Mouse (Mus musculus) midbrain, embryonic 16.5 days (tissue): Measurements from ENCODE around the gene Spata5. TPM values are rescaled to one million over a fixed set of nuclear protein-coding genes. Genes with fewer than 3 reads are reported as not detected.

Experiments
- ATAC-seq: fragments of 200-750 bp; cut with Nextera tagmentation; 2 replicates; pipeline ENCODE4 v1.8.0; 2017; ENCODE audit warnings: moderate TSS enrichment
- H3K27ac ChIP-seq: fragments of 300-500 bp; sonication (generic); 2 replicates; pipeline ENCODE4 v1.5.1; 2014; ENCODE audit warnings: mild to moderate bottlenecking, low read length, mixed read lengths
- H3K27me3 ChIP-seq: fragments of 300-500 bp; sonication (generic); 2 replicates; pipeline ENCODE4 v1.6.1; 2014; ENCODE audit warnings: low read depth, low read length, mixed read lengths; ENCODE audit not compliant: control insufficient read depth, insufficient read depth
- H3K36me3 ChIP-seq: fragments of 300-500 bp; sonication (generic); 2 replicates; pipeline ENCODE4 v1.6.1; 2014; ENCODE audit warnings: mild to moderate bottlenecking, low read length, moderate library complexity, mixed read lengths; ENCODE audit not compliant: control insufficient read depth, insufficient read depth
- H3K4me1 ChIP-seq: fragments of 300-500 bp; sonication (generic); 2 replicates; pipeline ENCODE4 v1.6.1; 2014; ENCODE audit warnings: mild to moderate bottlenecking, low read length, mixed read lengths; ENCODE audit not compliant: control insufficient read depth, insufficient read depth
- H3K4me2 ChIP-seq: fragments of 300-500 bp; sonication (generic); 2 replicates; pipeline ENCODE4 v1.6.1; 2014; ENCODE audit warnings: mild to moderate bottlenecking, low read length, mixed read lengths
- H3K4me3 ChIP-seq: fragments of 300-500 bp; sonication (generic); 2 replicates; pipeline ENCODE4 v1.5.1; 2014; ENCODE audit warnings: low read depth, mild to moderate bottlenecking, low read length, moderate library complexity, mixed read lengths
- H3K9ac ChIP-seq: fragments of 300-500 bp; sonication (generic); 2 replicates; pipeline ENCODE4 v1.6.1; 2014; ENCODE audit warnings: low read depth, low read length, mixed read lengths
- H3K9me3 ChIP-seq: fragments of 300-500 bp; sonication (generic); replicated peaks from 2 replicates; pipeline ENCODE4 v1.6.1; 2014; ENCODE audit warnings: mild to moderate bottlenecking, low read length, mixed read lengths; ENCODE audit not compliant: control insufficient read depth, poor library complexity, severe bottlenecking
- WGBS: fragments of 180-500 bp; shearing (Covaris S2); extraction: QIAGEN DNeasy Blood & Tissue Kit; methylation state at CpG from one replicate; pipeline ENCODE4 v1.1.7; 2014; 5-methylcytosine and 5-hydroxymethylcytosine counted together
- polyA plus RNA-seq: library from polyadenylated mRNA; unstranded; fragments of >200 nt; fragmentation: Nextera tagmentation; extraction: Ambion mirVana; gene quantifications from 2 replicates; pipeline ENCODE4 v1.2.1, GENCODE M21; 2015

The Spata5 gene
- polyA plus RNA-seq, 1 experiment from 2014 or later, result 30.3 TPM

- Histone ChIP-seq H3K9me3 (no peaks in the 10 kb centered on the region), H3K27me3 (no peaks in the 10 kb centered on the region), H3K27ac (peak overlapping the region; percentile 45; the same call in 1 of the 2 replicates), H3K4me2 (no peak overlapping the region), H3K36me3 (no peaks in the 10 kb centered on the region), H3K4me1 (peaks cover 11% of the 10 kb centered on the region), H3K9ac (0 out of 2 replicates have a peak overlapping the region, but pooled peaks have one; percentile 16), H3K4me3 (no peak overlapping the region)
- WGBS, result 42% methylated on average over 13 of the region's 13 CpGs
- peak; percentile 85 for ATAC-seq
Observed at GRCm38 (mm10) chr3:37604976-37605875, 185.5 kb downstream of the Spata5 start.

DNA sequence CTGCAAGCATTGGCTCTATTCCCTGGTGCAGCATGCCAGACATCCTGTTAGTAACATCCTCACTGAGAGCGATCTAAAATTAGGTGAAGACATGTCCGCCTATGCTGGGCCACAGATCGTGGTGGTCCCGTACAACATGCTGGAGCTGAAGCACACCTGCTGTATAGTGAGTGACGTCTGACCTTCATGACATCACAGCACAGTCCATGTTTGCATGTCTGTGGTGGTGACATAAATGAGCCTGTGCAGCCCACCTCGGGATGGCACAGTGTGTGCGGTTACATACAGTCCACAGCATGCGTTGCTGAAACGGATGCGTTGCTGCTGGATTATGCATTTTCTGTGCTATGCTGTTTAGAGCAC, 186.2 kb downstream of the Spata5 start:
- Histone ChIP-seq H3K9me3 (no peaks in the 10 kb centered on the region), H3K27ac (0 out of 2 replicates have a peak overlapping the region, but pooled peaks have one; percentile 22), H3K9ac (no peak overlapping the region), H3K4me3 (no peak overlapping the region), H3K27me3 (no peaks in the 10 kb centered on the region), H3K4me1 (peaks cover 11% of the 10 kb centered on the region), H3K36me3 (no peaks in the 10 kb centered on the region), H3K4me2 (no peak overlapping the region)
- peak; percentile 44 for ATAC-seq
- WGBS, result 84% methylated on average over 10 of the region's 10 CpGs

DNA sequence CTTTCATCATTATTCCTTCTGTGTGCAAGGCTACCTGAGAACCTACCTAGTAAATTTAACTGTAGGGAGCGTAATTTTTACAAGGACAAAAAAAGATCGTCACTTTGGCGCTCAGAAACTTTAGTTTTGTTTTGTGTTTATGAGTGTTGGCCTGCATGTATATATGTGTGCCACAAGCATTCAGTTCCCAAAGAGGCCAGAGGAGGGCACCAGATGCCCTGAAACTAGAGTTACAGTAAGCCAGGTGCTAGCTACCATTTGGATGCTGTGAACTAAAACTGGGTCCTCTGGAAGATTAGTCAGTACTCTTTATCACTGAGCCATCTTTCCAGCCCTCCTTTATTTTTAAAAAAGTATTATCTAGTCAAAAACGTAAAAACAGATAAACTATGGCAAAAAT, 189.2 kb downstream of the Spata5 start:
- no peak overlapping the region for H3K27ac ChIP-seq
- no peaks in the 10 kb centered on the region for H3K36me3 ChIP-seq
- no peak overlapping the region for H3K4me2 ChIP-seq
- no peak for ATAC-seq
- no peak overlapping the region for H3K4me3 ChIP-seq
- H3K9ac ChIP-seq, result no peak overlapping the region
- no peaks in the 10 kb centered on the region for H3K27me3 ChIP-seq
- 92% methylated on average over 4 of the region's 4 CpGs for WGBS
- H3K9me3 ChIP-seq, result no peaks in the 10 kb centered on the region
- peaks cover 11% of the 10 kb centered on the region for H3K4me1 ChIP-seq

DNA sequence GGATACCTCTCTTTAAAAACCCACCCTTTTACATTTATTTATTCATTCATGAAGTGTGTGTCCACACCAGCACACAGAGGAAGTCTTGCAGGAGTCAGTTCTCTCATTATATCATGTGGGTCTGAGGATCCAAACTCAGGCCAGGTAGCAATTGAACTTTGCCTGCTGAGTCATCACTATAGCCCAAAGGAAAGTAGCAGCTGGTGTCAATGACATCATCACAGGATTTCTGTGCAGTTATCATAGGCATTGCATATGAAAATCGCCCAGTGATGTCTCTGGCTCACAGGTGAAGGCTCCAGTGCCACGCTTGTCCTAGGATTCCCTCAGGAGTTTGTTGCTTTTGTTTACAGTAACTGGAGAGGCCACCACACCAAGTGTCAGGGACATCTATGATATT, 191.0 kb downstream of the Spata5 start:
- Histone ChIP-seq H3K9ac (no peak overlapping the region), H3K27me3 (no peaks in the 10 kb centered on the region), H3K4me3 (no peak overlapping the region), H3K4me2 (no peak overlapping the region), H3K36me3 (no peaks in the 10 kb centered on the region), H3K27ac (no peak overlapping the region), H3K9me3 (no peaks in the 10 kb centered on the region), H3K4me1 (peaks cover under 1% of the 10 kb centered on the region; the same call in 1 of the 2 replicates)
- no peak for ATAC-seq
- WGBS, result 97% methylated on average over 2 of the region's 2 CpGs

DNA sequence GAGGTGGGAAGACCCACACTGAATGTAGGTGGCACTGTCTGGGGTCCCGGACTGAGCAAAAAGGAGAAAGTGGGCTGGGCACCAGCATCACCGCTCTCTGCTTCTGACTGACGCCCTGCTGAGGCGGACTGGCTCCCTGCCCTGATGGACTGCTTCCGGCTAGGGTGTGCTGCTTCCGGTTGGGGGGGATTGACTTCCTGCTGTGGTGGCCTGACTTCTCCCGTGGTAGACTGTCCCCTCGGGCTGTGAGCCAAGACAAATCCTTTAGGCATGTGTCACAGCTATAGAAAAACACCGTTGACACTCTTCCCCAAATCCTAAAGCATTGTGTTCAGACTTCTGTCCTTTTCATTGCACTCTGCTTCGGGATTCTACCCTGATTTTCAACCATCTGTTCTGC, 194.0 kb downstream of the Spata5 start:
- Histone ChIP-seq H3K9ac (no peak overlapping the region), H3K36me3 (no peaks in the 10 kb centered on the region), H3K4me2 (no peak overlapping the region), H3K4me3 (no peak overlapping the region), H3K9me3 (no peaks in the 10 kb centered on the region), H3K27ac (no peak overlapping the region), H3K4me1 (no peaks in the 10 kb centered on the region), H3K27me3 (no peaks in the 10 kb centered on the region)
- ATAC-seq, result no peak
- 57% methylated on average over 10 of the region's 10 CpGs for WGBS

GRCm38 (mm10) chr3:37614878-37615650, 195.4 kb downstream of the Spata5 start:
- no peak overlapping the region for H3K4me2 ChIP-seq
- ATAC-seq, result no peak
- no peak overlapping the region for H3K4me3 ChIP-seq
- no peak overlapping the region for H3K27ac ChIP-seq
- H3K9ac ChIP-seq, result no peak overlapping the region
- no peaks in the 10 kb centered on the region for H3K36me3 ChIP-seq
- no peaks in the 10 kb centered on the region for H3K4me1 ChIP-seq
- H3K9me3 ChIP-seq, result no peaks in the 10 kb centered on the region
- H3K27me3 ChIP-seq, result no peaks in the 10 kb centered on the region
- 86% methylated on average over 10 of the region's 10 CpGs for WGBS

- no peak overlapping the region for H3K4me2 ChIP-seq
- no peaks in the 10 kb centered on the region for H3K36me3 ChIP-seq
- H3K27ac ChIP-seq, result no peak overlapping the region
- no peak overlapping the region for H3K9ac ChIP-seq
- WGBS, result 53% methylated on average over 21 of the region's 21 CpGs
- H3K4me1 ChIP-seq, result no peaks in the 10 kb centered on the region
- no peak for ATAC-seq
- no peaks in the 10 kb centered on the region for H3K9me3 ChIP-seq
- no peaks in the 10 kb centered on the region for H3K27me3 ChIP-seq
- H3K4me3 ChIP-seq, result no peak overlapping the region
Observed at GRCm38 (mm10) chr3:37616586-37617547, 197.2 kb downstream of the Spata5 start.
